ENCODE assay signal across 8 mouse cellular contexts in the genomic region with DNA sequence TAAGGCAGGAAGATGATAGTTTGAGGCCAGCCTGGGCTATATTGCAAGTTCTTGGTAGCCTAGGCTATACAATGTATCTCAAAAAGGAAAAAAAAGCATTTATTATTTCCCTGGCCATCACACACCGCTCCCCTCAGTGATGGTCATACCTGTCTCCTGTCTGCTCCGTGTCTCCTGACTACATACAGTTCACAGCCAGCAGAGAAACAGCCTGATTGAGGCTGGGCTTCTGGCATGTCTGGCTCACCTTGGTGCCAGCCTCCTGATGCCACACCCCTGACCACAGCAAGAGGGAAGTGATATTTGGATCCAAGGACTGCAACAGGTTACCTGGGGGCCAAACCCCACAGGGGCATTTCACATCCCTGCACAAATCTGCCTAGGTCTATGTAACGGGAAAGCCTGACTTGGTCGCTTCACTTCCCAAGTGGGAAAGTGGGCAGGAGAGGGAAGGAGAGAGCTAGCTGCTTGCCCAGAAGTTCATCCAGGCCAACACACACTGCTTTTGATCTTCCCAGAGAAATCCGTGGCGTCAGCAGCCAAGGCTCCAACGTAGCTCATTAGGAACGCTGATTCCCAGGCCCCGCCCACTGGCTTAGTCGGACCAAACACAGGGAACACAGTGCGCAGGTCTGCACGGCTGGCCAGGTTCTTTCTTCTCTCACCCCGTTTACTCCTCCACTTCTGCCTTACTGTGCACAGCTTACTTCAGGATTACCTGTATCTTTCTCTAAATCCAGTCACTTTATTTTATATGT. TPM values are rescaled to one million over a fixed set of nuclear protein-coding genes. Genes with fewer than 3 reads are reported as not detected.
DNase-seq lines count a peak whose midpoint lies in the region; ATAC-seq lines count a peak whose summit lies in the region.
"Had no signal": no experiment of that assay in that cellular context is flagged by ENCODE, and none has a peak within 500 bp of the region (broad histone marks: within the 10 kb centered on the region; RNA-seq: fewer than 3 reads in every experiment).

No protein-coding gene starts in this region.

- H3K36me3 ChIP-seq in intestine, embryonic 14.5 days (ENCODE audit: control insufficient read depth, insufficient read depth, low read length) = no peaks in the 10 kb centered on the region
- H3K36me3 ChIP-seq in liver, embryonic 15.5 days (replicated peaks) = no peaks in the 10 kb centered on the region
- H3K36me3 ChIP-seq in neural tube, embryonic 14.5 days (ENCODE audit: control insufficient read depth, insufficient read depth, low read length) = no peaks in the 10 kb centered on the region

- no peak overlapping the region for H3K27ac ChIP-seq in intestine, embryonic 14.5 days (ENCODE audit: low read depth)
- H3K27ac ChIP-seq in liver, embryonic 15.5 days (replicated peaks) = no peak overlapping the region
- no peak overlapping the region for H3K27ac ChIP-seq in neural tube, embryonic 14.5 days (ENCODE audit: low read depth, low read length)

- no peaks in the 10 kb centered on the region for H3K9me3 ChIP-seq in intestine, embryonic 14.5 days (ENCODE audit: control insufficient read depth, low read length)
- H3K9me3 ChIP-seq in liver, embryonic 15.5 days (replicated peaks) = no peaks in the 10 kb centered on the region
- no peaks in the 10 kb centered on the region for H3K9me3 ChIP-seq in neural tube, embryonic 14.5 days (ENCODE audit: control insufficient read depth, low read length)
- H3K9me3 ChIP-seq: megakaryocyte, embryonic 14.5 days had no signal

- no peaks in the 10 kb centered on the region for H3K27me3 ChIP-seq in intestine, embryonic 14.5 days (replicated peaks; ENCODE audit: control insufficient read depth, insufficient read depth, low read length)
- peaks cover 14% of the 10 kb centered on the region; the same call in 1 of the 2 replicates for H3K27me3 ChIP-seq in liver, embryonic 15.5 days
- no peaks in the 10 kb centered on the region for H3K27me3 ChIP-seq in neural tube, embryonic 14.5 days (ENCODE audit: control insufficient read depth, insufficient read depth, low read length)

- no peak overlapping the region for H3K4me3 ChIP-seq in intestine, embryonic 14.5 days (ENCODE audit: low read depth, low read length)
- H3K4me3 ChIP-seq in liver, embryonic 15.5 days (replicated peaks) = no peak overlapping the region
- H3K4me3 ChIP-seq in neural tube, embryonic 14.5 days (ENCODE audit: low read depth, low read length) = no peak overlapping the region
- H3K4me3 ChIP-seq: megakaryocyte, embryonic 14.5 days had no signal

- ATAC-seq in intestine, embryonic 14.5 days (replicated peaks; ENCODE audit: low FRiP score, low TSS enrichment, low read depth) = peak; percentile 83
- no peak for ATAC-seq in liver, embryonic 15.5 days (ENCODE audit: insufficient read depth)
- peak; percentile 71; the same call in 1 of the 2 replicates for ATAC-seq in neural tube, embryonic 14.5 days (ENCODE audit: low read depth)

- no peak overlapping the region for H3K9ac ChIP-seq in intestine, embryonic 14.5 days (ENCODE audit: low read length)
- H3K9ac ChIP-seq in liver, embryonic 15.5 days = no peak overlapping the region
- 0 out of 2 replicates have a peak overlapping the region, but pooled peaks have one; percentile 3 for H3K9ac ChIP-seq in neural tube, embryonic 14.5 days (replicated peaks; ENCODE audit: low read depth, low read length)

- peak; percentile 51 to 68 for DNase-seq in urinary bladder, adult 18-20 months (ENCODE audit: low spot score in 2 of 2)
- DNase-seq in urinary bladder, postnatal 10 days (ENCODE audit: low spot score) = no peak
- DNase-seq in fibroblast of lung, adult 2 months (ENCODE audit: low read depth) = peak; percentile 33
- DNase-seq in intestine, embryonic 14.5 days (ENCODE audit: low spot score) = peak; percentile 65
- DNase-seq in spleen, postnatal 10 days (ENCODE audit: low spot score in 2 of 2) = no peak

- peak overlapping the region; percentile 40 for H3K4me2 ChIP-seq in intestine, embryonic 14.5 days (ENCODE audit: low read length)
- H3K4me2 ChIP-seq in liver, embryonic 15.5 days = peak overlapping the region; percentile 36; the same call in 1 of the 2 replicates
- H3K4me2 ChIP-seq in neural tube, embryonic 14.5 days (ENCODE audit: low read depth, low read length) = peak overlapping the region; percentile 39

- peaks cover 8% of the 10 kb centered on the region for H3K4me1 ChIP-seq in intestine, embryonic 14.5 days (replicated peaks; ENCODE audit: control insufficient read depth, insufficient read depth, low read length)
- H3K4me1 ChIP-seq in liver, embryonic 15.5 days (replicated peaks) = no peaks in the 10 kb centered on the region
- peaks cover 4% of the 10 kb centered on the region; the same call in 1 of the 2 replicates for H3K4me1 ChIP-seq in neural tube, embryonic 14.5 days (ENCODE audit: control insufficient read depth, insufficient read depth, low read length)
- H3K4me1 ChIP-seq: megakaryocyte, embryonic 14.5 days had no signal

- 21% methylated on average over 13 of the region's 13 CpGs for WGBS in intestine, embryonic 14.5 days
- 32% methylated on average over 13 of the region's 13 CpGs for WGBS in liver, embryonic 15.5 days (ENCODE audit: insufficient replicate concordance)
- WGBS in neural tube, embryonic 14.5 days = 27% methylated on average over 13 of the region's 13 CpGs

RNA-seq across cellular contexts. Expression of a gene that starts 20.9 kb away (rescaled TPM):
- polyA plus RNA-seq in intestine, embryonic 14.5 days (2014; fragmentation: Nextera tagmentation; extraction: Ambion mirVana) = 0.19 and 0.28 TPM in 2 replicates
- polyA plus RNA-seq in liver, embryonic 15.5 days (2015; fragmentation: Nextera tagmentation; extraction: Ambion mirVana) = 0.22 and 0.28 TPM in 2 replicates
- polyA plus RNA-seq in neural tube, embryonic 14.5 days (2014; fragmentation: Nextera tagmentation; extraction: Ambion mirVana) = 12.8 and 20.9 TPM in 2 replicates

RNA-seq across cellular contexts. Expression of a gene that starts 37.3 kb away (rescaled TPM):
- polyA plus RNA-seq in intestine, embryonic 14.5 days (2014; fragmentation: Nextera tagmentation; extraction: Ambion mirVana) = 71.6 and 74.2 TPM in 2 replicates
- 27.6 and 31.5 TPM in 2 replicates for polyA plus RNA-seq in liver, embryonic 15.5 days (2015; fragmentation: Nextera tagmentation; extraction: Ambion mirVana)
- 49.7 and 55.9 TPM in 2 replicates for polyA plus RNA-seq in neural tube, embryonic 14.5 days (2014; fragmentation: Nextera tagmentation; extraction: Ambion mirVana)

Comparison
In these comparisons a context has a peak if more than half of its experiments do, and no peak if none do; other contexts are left out.
1. DNase-seq: peak in urinary bladder, adult 18-20 months (2 of 2), fibroblast of lung, adult 2 months (single experiment) and intestine, embryonic 14.5 days (single experiment); none in urinary bladder, postnatal 10 days (single experiment) and spleen, postnatal 10 days (0 of 2).
2. RNA of a gene that starts 20.9 kb away (polyA plus RNA-seq): 12.8 to 20.9 TPM in neural tube, embryonic 14.5 days; 0.19 to 0.28 TPM in intestine, embryonic 14.5 days and 0.22 to 0.28 TPM in liver, embryonic 15.5 days; every median in the first group is over 10 times any median in the second.
3. Peak in every context shown above with its lines, with median percentiles within 50 percentile points of each other: H3K4me2 ChIP-seq.